Mouse (Mus musculus) thymus, postnatal 25 days (tissue): Measurements from ENCODE around the gene Apoh.
A peak's percentile ranks its signal among the peaks of the same experiment; 100 is the strongest.

ENCODE experiments used
- DNase-seq: peaks from one replicate; pipeline ENCODE4 v3.0.0; 2022

The Apoh gene

DNA sequence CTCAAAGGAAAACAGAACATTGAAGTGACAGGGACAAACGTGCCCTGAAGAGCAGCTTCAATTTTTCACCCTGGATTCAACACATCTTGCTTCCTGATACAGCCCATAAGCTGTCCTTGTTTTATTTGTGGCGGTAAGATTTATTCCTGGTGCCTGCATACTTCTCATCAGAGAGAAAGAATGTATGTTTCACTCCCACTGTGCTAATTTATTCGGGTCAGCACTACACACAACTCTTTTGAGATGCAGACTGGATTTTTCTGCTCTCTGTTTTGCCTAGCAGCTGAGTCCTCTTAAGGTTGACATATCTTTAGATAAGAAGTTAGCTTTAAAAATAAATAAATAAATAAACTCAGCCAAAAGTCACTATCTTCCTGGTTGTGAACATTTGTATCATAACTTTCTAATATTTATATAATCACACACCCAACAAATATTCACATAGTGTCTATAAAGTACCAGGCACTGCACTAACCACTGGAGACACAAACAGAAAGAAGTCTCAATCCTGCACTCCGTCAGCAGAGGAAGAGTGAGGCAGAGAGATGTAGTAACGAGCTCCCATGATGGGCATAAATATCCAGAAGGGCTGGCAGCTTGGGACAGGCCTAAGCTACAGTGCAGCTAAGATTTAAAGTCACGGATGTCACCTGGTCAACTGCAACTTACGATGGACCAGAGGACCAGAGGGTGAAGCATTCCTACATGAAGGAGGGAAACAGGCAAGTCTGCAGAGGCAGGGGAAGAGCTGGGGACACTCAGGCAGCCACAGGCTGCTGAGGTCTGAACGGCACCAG lies 9.4 kb upstream of the Apoh start:
- DNase-seq: no peak

- DNase-seq: no peak
These were observed 8.5 kb upstream of the Apoh start for GRCm38 (mm10) chr11:108334658-108335057.

DNA sequence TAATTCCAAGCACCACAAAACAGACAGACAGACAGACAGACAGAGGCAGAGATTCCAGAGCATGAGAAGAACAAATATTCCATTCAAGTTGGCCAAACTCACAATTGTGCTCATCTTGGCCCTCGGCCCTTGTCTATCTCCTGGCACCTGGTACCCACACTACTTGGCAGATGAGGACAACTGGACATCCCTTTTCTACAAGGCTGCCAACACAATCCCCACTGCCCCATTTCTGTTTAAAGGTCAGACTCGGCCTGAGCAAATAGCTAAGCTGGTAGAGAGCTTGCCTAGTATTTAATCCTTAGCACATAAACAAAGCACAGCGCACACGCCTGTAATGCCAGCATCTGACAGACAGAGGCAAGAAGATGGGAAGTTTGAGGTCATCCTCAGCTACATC lies 7.6 kb upstream of the Apoh start:
- no peak for DNase-seq

GRCm38 (mm10) chr11:108336445-108336844 lies 6.7 kb upstream of the Apoh start:
- DNase-seq: no peak

- no peak for DNase-seq
These were observed 2.9 kb upstream of the Apoh start for GRCm38 (mm10) chr11:108340293-108340692.

- DNase-seq: peak; percentile 33
These were observed 1.4 kb upstream of the Apoh start for GRCm38 (mm10) chr11:108341783-108342182.

DNA sequence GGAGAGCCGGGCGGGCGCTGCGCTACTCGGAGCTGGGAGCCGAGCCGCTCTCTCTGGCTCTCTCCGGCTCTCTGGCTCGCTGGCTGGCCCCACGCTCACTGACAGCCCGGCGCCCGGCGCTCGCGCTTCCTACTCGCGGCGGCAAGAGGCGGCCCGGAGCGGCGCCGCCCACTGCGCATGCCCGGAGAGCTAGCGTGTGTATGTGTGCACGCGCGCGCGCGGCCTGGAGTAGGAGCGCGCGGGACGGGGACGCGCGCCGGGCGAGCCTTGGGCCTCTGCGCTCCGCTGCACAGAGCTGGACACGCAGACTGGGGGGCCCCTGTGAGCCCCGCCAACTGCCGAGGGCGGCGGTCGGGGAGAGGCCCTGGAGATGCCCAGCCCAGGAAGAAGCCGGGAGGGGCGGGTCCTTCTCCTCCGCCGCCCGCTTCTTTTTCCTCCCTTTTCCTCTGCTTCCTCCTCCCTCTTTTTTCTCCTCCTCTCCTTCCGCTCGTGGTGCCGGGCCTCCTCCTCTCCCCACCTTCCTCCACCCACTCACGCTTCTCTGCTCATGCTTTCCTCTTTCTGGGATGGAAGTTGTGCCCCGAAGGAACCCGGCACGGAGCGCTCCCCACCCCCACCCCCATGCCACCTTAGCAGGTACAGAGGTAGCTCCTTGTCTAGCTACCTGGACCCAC lies 772 bp downstream of the Apoh start, which contains the start of gene Prkca:
Gene Prkca (minus strand): TSS at position 140 of the 674 bp plus-strand sequence.
- peak; percentile 93 for DNase-seq

GRCm38 (mm10) chr11:108344759-108345158 lies 1.6 kb downstream of the Apoh start:
- no peak for DNase-seq

- no peak for DNase-seq
These were observed 2.2 kb downstream of the Apoh start for GRCm38 (mm10) chr11:108345321-108345720.

DNA sequence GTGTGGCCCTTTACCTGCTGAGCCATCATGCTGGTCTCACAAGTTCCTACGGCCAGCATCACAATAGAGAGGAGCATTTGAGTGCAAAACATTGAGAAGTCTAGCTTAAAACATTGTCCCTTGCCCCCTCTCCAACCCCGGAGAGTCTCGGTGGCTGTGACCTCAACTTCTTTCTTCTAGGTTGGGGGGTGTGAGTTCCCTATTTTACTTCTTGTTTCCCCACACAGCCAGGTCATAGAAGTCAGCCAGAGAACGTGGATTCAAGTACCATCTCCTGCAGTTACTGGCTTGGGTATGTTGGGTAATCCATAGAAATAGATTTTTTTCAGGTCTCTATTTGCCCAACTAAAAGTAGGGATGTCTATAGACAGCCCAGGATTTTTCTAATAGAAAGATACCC lies 7.6 kb downstream of the Apoh start:
- DNase-seq: no peak

- DNase-seq: no peak
These were observed 9.8 kb downstream of the Apoh start for GRCm38 (mm10) chr11:108352842-108353388.

GRCm38 (mm10) chr11:108356020-108356419 lies 12.9 kb downstream of the Apoh start:
- DNase-seq: no peak

- DNase-seq: no peak
These were observed 15.8 kb downstream of the Apoh start for GRCm38 (mm10) chr11:108358911-108359310.

DNA sequence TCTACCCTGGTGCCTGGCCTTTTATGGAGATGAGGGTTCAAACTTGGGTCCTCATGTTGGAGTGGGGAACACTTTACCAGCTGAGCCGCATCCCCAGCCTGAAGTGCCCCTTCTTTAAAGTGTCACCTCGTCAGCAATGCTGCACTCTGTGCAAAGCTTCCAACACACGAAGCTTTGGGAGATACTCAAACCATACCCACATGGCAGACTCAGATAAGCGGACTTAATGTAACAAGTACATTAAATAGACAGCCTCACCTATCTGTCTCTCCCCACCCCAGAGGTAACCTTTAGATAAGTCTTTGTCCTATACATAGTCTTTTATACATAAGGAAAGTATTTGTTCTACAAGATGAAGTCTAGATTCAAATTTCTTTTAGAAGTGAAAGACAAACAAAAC lies 17.8 kb downstream of the Apoh start:
- DNase-seq: no peak

DNA sequence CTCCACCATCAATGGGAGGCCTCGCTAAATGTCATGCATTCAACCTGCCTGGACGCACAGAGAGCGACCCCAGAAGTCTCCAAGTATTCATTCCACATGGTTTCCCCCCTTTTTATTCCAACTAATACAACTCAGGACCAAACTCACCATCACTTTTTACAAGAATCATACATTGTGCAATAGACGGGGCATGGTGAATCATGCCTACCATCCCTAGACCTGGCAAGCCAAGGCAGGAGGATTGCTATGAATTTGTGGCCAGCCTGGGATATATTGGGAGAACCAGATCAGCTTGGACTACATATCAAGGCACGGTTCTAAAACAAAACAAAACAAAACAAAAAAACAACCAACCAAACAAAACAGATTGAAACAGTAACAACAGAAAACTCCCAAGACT lies 19.8 kb downstream of the Apoh start:
- DNase-seq: no peak

DNA sequence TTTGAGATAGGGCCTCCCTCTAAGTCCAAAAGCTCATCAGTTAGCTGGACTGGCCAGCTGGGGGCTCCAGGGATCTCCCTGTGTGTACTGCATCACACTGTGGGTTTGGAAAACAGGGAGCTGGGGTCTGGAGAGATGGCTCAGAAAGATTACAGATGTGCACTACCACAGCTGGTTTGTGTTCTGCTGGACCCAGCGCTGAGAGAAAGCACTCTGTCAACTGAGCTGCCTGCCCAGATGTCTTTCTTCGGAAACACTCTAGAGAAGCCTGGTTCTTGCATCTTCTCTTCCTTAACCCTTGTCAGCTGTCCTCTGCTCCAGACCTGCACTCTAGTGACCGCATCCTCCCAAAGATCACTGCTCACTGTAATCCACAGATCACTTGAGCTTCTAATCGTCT lies 20.8 kb downstream of the Apoh start:
- no peak for DNase-seq

DNA sequence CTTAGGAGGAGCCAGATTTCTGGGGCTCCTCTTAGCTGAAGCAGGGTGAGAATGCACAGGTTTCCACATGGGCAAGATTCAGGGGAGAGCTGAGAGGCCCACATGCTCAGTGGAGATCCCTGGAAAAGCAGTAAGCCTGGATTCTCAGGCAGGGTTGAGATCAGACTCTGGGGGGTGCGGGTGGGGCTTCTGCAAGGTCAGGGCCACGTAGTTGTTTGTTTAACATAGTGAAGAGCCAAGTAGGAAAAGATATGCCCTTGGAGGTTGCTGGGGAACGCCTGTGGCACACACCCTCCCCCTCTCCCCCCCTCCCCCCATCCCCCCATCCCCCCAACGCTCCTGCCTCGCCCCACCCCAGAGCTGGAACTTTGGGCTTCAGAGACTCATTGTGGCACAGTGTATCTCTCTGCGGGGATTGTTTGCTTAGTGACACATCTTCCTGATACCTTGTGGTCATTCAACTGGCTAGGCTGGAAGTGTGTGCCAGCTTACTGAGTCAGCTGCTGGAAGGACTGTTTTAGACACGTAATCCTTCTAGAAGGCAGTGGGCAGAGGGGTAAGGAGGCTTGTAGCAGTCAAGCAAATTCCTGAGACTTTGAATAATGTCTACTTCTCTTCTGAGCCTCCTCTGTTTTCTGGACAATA lies 21.9 kb downstream of the Apoh start:
- no peak for DNase-seq

DNA sequence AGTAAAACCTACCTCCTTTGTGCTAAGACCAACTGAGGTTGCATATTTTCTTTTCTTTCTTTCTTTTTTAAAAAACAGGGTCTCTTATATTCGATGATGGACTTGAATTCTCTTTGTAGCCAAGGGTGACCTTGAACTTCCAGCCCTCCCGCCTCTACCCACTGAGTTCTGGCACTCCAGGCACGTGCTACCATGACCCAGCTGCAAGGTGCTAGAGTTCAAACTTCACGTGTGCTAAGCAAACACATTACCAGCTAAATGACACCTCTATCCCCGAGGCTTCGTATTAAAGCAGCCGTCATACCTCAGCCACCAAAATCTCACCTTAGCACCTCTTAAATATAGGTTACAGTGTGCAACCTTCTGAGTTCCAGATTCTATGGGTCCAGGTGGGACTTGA lies 22.4 kb downstream of the Apoh start:
- no peak for DNase-seq

GRCm38 (mm10) chr11:108367046-108367445 lies 23.9 kb downstream of the Apoh start:
- DNase-seq: no peak

DNA sequence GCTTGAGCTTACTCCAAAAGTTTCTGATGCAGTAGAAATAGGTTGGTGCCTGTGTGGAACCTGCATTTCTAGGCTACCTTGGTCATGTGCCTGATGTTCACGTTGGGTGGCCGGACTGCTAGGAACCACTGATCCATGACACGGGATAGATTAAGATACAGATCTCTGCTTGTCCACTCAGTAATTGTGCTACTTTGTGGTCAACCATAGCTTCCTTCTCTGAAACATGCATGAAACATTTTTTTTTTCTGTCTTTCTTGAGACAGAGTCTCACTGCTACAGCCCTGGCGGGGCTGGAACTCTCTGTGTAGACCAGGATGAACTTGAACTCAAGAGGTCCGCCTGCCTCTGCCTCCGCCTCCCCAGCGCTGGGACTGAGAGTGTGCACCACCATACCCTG lies 33.7 kb downstream of the Apoh start:
- DNase-seq: no peak

DNA sequence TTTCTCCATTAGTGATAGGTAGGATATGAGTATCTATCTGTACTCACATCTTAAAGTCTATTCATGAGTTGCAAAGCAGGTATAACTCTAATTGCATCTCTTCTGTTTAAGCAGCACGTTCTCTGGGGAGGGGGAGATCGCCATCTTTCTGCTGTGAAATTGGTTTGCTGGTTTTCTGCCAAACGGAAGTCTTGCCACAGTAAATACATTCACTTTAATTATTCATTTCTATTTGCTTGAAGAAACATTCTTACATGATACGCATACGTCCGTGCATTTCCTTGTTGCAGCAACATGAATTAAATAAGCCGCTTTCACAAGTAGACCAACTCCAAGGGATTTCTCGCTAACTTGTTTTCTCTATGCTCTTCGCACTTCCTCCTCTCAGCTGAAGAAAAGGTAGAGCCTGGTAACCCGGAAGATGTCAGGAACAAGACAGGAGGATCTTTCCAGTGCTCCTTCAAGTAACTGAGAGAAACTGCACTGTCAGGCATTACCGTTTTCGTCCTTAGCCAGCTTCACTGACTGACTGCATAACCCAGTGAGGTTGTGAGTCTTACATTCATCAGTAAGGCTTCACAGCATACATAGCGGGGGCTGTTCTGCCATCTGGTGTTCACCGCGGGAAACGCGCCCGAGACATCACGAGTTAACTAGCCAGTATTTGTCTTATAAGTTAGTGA lies 34.7 kb downstream of the Apoh start:
- DNase-seq: peak; percentile 78

DNA sequence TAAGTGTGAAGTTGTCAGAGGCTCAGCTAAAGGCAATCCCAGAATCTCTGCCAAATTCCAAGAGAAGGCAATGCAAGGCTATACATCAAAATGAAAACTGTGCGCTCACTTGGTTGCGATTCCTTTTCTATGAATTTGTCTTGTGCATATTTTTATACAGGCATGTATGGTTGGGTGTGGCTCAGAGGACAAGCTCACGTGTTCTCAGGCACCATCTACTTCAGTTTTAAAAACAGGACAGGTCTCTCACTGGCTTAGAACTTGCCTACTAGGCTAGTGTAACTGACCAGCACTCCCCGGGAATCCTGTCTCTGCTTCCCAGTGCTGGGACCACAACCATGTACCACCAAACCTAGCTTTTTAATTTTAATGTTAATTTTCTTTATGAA lies 35.2 kb downstream of the Apoh start:
- DNase-seq: no peak

DNA sequence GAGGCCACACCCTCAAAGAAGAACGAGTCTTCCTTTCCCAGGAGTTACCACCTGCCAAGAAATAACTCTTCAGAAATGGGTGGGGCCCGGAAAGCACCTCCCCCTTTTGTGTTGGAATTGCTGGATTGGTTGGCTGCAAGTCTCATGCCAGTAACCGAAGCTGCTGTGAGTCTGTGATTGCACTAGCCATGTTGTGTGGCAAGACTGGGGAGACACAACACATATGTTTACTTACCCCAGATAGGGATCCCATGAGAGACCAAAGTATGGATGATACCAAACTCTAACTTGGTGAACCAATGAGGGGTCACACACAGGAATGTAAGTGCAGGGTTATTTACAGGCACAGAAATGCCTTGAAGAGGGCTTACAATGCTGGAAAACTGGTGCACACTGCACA lies 39.5 kb downstream of the Apoh start:
- no peak for DNase-seq
